Mouse (Mus musculus): ENCODE measurements around the gene Slc7a14. TPM values are rescaled to one million over a fixed set of nuclear protein-coding genes. Genes with fewer than 3 reads are reported as not detected.

The Slc7a14 gene
- total and polyA plus RNA-seq, 3 experiments = under 0.01 to 0.01 TPM; not detected in 1

DNA sequence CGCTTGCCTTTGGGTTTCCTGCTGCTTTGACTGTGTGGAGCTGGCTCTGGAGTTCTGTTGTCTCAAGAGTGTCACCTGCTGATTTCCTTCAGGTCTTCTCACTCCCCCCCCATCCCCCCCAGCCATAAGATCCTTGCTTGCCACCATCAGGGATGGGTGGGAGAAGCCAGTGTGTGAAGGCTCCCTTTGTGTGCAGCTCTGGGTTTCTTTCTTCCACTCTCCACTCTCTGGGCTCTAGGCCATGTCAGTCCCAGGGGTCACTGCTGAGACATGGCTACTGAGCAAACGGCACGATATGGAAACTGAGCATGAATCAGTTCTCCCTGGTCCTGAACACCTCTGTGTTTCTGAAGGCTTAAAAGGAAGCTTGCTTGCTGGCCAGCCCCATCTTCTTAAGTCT is 154.1 kb downstream of the Slc7a14 start:
- no peaks in the 10 kb centered on the region for H3K9me3 ChIP-seq (replicated peaks; ENCODE audit: insufficient read depth, low read length)
- TF ChIP-seq USF1 (IDR thresholded peaks at IDR 0.05; ENCODE audit: low read depth, low read length) (no peak), POLR2AphosphoS5 (IDR thresholded peaks at IDR 0.05; ENCODE audit: borderline replicate concordance, low read depth, low read length) (no peak)
- H3K4me1 ChIP-seq (ENCODE audit: control insufficient read depth in 1 of 2, insufficient read depth in 2 of 2, low read length in 2 of 2) = 0 out of 4 replicates have a peak, but pooled peaks cover 0 to 2% of the 10 kb centered on the region in 2 experiments
- no peaks in the 10 kb centered on the region for H3K36me3 ChIP-seq (ENCODE audit: control insufficient read depth in 1 of 2, insufficient read depth in 2 of 2, low read length in 2 of 2)
- H3K27me3 ChIP-seq (ENCODE audit: control insufficient read depth in 1 of 2, insufficient read depth in 2 of 2, low read length in 2 of 2) = peaks cover 0 to 3% of the 10 kb centered on the region in 2 experiments; a peak in 2 of 4 replicates
- no peak overlapping the region for H3K4me3 ChIP-seq (ENCODE audit: control insufficient read depth in 1 of 2, insufficient read depth in 1 of 2, low read depth in 2 of 2, low read length in 2 of 2)
- no peak overlapping the region for H3K27ac ChIP-seq (ENCODE audit: control insufficient read depth, low read depth, low read length)
- no peak for DNase-seq (ENCODE audit: low read depth, low spot score)
- no peak overlapping the region for H3K9ac ChIP-seq (ENCODE audit: control insufficient read depth, low read depth, low read length, poor library complexity, severe bottlenecking)
- H3K79me2 ChIP-seq (ENCODE audit: control insufficient read depth, insufficient read depth, low read length, poor library complexity) = no peaks in the 10 kb centered on the region

Other genes with a start within 250 kb of the Slc7a14 start
- 7.4 and 7.5 TPM in 2 replicates for gene Skil, start 215.3 kb downstream of the Slc7a14 start, total RNA-seq (2012; rRNA removed)
- 1 to 10 TPM in 1 of 2 experiments, not detected in 1; 8.6 TPM for gene Skil, start 215.3 kb downstream of the Slc7a14 start, polyA plus RNA-seq (2012; ENCODE audit: insufficient read depth in 1 of 2, insufficient read length in 2 of 2, low read depth in 1 of 2, low replicate concordance in 2 of 2, missing spikeins in 1 of 2)
- not detected in 2 replicates for gene Cldn11, start 160.5 kb downstream of the Slc7a14 start, total RNA-seq (2012; rRNA removed)
- not detected for gene Cldn11, start 160.5 kb downstream of the Slc7a14 start, polyA plus RNA-seq (2012; ENCODE audit: insufficient read depth in 1 of 2, insufficient read length in 2 of 2, low read depth in 1 of 2, low replicate concordance in 2 of 2, missing spikeins in 1 of 2)